Mouse (Mus musculus) heart, postnatal 25 days (tissue): ENCODE measurements around the gene Ctnnb1. TPM values are rescaled to one million over a fixed set of nuclear protein-coding genes. Genes with fewer than 3 reads are reported as not detected.
A peak's percentile ranks its signal among the peaks of the same experiment; 100 is the strongest.
"Not testable (repeated sequence)": the region's sequence is repeated elsewhere in the genome, so short reads cannot be mapped to it uniquely, and the experiment has no call there.

Experiments used
- DNase-seq: peaks from one replicate; pipeline ENCODE4 v3.0.0; 2022; ENCODE audit warnings: low spot score
- intact Hi-C: fragments of 180-260 bp; cut with DNase I; formaldehyde crosslinking; loops from one replicate; pipeline ENCODE4 v1.15.1; 2025
- total RNA-seq, 2 experiments: library from RNA; stranded (reverse); gene quantifications; 2 replicates each; pipeline ENCODE4 v1.2.3; 2021

The Ctnnb1 gene
- 100 to 1,000 TPM; 450 to 481 TPM for total RNA-seq

DNA sequence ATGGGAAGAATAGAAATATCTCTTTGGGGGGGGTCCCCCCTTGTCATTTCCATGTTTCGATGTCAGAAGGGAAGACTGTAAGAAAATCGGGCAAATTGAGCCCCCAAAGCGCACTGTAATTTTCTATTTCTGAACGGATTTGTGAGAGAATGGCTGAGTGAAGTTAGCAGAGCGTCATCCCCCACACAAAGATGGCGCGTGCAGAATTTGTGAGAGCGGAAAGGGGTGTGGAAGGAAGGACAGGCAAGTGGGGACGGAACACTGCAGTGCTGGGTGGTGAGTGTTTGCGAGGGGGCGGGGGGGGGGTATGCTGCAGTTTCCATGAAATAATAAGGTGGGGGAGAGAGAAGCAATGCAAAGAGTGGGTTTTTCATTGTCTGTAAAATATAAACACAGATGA lies at the start of gene Ctnnb1:
Gene Ctnnb1, plus strand, starts transcription at position 136 of the 400 bp plus-strand sequence.
- DNase-seq = no peak
- intact Hi-C loops = loop anchor here (5.0 kb wide), 1 partner anchor 47 kb away; no protein-coding TSS in a partner anchor

DNA sequence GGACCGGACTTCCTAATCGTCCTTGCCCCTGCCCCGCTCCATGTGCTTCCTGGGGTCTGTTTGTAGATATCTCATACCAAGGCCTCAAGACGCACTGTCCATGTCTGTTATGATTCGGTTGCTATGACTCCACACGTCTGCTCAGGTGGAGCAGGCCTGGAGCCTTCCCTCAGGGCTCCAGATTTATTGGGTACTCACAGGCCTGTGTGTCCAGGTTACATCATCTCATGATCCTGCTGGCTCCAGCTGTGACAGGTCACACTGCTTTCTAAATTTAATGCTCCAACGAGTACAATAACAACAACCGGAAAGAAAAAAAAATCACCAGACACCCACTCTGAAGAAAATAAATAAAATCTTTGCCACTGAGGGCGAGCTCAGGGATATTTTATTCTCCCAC lies 48.7 kb upstream of the Ctnnb1 start:
- intact Hi-C loops = loop anchor here (5.0 kb wide), 1 partner anchor 47 kb away; the partner anchor contains the start of gene Ctnnb1
- no peak for DNase-seq

DNA sequence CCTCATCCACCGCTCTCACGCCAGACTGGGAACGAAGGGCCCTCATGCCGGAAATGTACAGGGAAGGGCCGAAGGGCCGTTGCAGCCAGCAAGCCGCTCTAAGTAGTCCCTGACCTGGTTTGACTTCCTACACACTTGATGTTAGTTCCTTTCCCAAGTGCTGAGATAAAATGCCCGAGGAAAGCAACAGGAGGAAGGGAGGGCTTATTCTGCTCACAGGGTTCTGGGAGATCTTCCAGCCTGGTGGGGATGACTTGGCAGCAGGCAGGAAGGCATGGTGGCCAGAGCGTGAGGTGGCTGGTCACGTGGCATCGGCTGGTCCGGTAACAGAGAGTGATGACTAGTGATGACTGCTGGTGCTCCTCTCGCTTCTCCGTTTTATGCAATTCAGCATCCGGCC lies 47.9 kb upstream of the Ctnnb1 start:
- intact Hi-C loops = loop anchor here (5.0 kb wide), 1 partner anchor 46 kb away; the partner anchor contains the start of gene Ctnnb1
- peak; percentile 33 for DNase-seq

DNA sequence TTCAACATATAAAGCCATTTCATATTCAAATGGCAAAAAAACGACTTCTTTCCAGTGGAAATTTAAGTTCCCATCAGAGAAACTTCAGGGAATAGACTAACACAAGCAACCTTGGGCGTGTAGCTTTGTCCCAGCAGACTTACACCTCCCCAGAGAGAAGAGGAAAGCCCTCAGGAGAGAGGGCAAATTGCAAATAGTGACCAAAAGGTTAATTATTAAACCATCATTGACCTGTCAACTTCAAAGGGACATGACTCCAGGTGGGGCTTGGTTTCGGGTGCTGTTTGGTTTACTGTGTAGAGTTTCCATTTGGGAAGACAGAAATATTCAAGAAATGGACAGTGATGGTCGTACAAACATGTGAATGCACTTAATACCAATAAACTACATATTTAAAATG lies 47.2 kb upstream of the Ctnnb1 start:
- intact Hi-C loops = loop anchor here (5.0 kb wide), 1 partner anchor 45 kb away; the partner anchor contains the start of gene Ctnnb1
- DNase-seq = no peak

DNA sequence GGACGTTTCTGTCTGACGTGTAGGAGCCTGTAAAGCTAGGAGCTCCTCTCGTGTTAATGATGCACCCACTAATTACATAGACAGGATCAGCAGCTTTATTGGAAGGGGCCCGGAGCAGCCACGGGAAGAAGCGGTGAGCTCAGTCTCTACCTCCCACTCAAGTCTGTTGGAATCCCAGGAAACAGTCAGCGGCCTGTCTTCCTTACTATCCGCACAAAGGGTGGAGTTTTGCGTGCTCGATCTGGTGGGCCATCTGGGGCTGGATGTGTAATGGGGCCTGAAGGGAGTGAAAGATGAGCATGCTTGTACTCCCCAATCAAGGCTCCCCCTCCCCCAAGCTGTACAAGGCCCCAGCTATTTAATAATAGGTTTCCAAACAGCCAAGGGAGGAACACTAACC lies 44.3 kb upstream of the Ctnnb1 start:
- no peak for DNase-seq
- intact Hi-C loops = loop anchor here (5.0 kb wide), 1 partner anchor 43 kb away; the partner anchor contains the start of gene Ctnnb1

DNA sequence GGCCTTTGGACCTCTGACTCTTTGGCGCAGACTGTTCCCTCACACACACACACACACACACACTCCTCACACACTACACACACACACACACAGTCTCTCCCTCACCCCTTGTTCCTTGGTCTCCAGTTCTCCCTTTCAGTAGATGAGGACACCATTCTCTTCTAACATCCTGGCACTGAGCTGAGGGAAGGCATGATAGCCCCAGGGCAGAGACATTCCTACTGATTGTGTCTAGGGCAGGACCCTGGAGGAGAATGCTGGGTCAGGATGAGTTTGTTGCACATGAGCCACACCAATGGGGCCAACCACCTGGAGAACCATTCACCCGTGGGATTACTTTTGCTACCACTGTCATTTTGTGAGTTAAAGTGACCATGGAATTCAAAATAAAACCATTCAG lies 41.4 kb upstream of the Ctnnb1 start:
- intact Hi-C loops = no loop called here
- DNase-seq = no peak

DNA sequence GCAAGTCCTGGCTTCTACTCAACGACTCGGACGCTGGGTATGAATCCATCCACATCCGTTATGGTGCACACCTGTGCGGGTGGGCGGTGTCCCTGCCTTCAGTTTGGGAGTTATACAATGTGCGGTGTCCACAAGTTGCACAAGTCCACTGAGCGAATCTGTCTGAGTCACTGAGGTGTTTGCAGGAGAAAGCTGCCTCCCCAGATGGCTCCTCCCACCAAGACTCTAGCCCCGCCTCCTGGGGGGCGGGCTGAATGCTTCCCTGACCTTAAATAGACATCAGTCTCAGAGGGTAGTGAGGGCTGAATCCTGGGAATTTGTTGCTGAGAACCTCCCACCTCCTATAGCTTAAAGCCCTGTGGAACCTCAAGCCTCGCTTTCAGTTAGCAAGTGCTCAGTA lies 35.6 kb upstream of the Ctnnb1 start:
- no peak for DNase-seq
- intact Hi-C loops = no loop called here

DNA sequence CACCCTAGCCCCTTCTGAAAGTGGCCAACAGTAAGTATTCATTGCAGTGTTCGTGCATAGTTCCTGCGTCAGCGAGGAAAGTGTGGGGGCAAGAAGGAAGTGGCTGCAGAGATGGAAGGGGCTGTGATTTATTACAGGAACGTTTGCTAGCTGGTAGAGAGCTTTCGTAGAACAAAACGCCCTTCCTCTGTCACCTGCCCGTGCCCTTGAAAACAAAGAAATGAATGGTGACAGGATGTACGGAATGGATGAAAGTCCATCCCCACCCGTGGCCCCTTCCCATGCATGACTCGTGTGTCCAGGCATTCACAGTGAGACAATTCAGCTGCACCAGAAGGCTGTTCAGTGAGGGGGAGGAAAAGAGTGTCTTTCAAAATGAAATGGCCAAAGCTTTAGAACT lies 35.0 kb upstream of the Ctnnb1 start:
- DNase-seq = no peak
- intact Hi-C loops = no loop called here

DNA sequence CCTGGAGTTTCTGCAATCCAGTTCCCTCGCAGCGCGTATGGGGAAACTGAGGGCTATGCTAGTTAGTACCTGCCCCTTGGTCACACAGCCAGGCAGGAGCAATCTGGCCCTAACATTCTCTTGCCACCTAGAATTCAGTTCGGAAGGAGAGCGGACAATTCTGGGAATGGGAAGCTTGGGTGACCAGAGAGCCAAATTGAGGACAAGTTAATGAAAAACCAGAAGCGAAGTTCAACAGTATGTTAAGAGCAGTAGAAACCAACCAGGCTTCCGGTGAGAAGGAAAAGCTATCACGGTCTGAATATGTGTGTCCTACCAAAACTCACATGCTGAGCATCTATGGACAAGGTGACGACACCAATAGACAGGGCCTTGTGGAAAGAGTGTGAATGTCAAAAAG lies 34.6 kb upstream of the Ctnnb1 start:
- intact Hi-C loops = no loop called here
- DNase-seq = no peak

DNA sequence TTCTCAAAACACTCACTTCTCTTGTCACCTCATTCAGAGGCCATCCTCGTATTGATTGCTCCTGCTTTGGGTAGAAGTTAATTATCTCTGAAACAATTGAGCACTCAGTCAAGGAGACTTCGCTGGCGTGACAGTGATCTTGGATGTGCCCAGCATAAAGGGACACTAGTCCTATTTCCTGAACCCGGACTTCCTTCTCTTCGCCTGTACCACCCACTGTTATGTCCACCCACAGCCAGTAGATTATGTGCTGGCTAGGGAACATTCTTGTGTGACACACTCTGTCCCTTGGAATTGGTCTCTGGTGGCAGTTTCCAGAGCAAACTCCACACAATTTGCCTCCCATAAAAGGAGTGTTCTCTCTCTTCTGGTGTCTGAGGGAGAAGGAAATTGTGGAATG lies 32.5 kb upstream of the Ctnnb1 start:
- intact Hi-C loops = no loop called here
- no peak for DNase-seq

DNA sequence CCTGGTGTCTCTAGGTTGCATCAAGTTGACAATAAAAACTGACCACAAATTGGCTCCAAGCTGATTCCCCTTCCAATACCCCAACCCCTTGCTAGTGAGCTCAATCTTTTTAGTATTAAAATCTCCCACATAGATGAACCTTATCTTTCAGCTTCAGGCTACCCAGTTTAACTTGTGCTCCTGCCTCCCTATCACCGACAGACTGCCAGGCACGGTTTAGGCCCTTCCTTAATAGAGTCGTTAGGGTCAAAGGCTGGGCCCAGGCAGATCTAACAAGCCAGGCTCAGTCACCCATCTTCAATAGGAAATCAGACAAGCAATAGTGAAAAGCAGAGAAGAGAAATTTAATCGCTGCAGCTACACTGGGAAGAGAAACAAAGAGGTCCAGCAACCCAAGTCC lies 31.7 kb upstream of the Ctnnb1 start:
- DNase-seq = no peak
- intact Hi-C loops = no loop called here

DNA sequence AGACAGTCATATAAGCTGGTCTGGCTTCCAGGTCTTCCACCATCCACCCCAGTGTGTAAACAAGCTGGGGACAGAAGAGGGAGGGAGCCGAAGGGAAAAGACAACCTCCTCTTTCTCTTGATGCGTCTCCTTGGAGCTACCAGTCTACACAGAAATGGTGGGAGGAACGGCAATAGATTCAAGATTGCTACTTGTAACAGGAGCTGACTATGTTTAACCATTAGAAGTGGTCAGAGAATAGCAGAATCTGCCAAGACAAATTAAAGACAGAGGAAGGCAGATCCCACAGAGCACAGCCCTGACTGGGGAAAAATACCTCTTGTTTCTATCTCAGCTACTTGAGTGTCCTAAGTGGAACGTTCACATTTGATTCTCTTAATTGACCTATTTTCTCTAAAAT lies 29.2 kb upstream of the Ctnnb1 start:
- intact Hi-C loops = no loop called here
- no peak for DNase-seq

DNA sequence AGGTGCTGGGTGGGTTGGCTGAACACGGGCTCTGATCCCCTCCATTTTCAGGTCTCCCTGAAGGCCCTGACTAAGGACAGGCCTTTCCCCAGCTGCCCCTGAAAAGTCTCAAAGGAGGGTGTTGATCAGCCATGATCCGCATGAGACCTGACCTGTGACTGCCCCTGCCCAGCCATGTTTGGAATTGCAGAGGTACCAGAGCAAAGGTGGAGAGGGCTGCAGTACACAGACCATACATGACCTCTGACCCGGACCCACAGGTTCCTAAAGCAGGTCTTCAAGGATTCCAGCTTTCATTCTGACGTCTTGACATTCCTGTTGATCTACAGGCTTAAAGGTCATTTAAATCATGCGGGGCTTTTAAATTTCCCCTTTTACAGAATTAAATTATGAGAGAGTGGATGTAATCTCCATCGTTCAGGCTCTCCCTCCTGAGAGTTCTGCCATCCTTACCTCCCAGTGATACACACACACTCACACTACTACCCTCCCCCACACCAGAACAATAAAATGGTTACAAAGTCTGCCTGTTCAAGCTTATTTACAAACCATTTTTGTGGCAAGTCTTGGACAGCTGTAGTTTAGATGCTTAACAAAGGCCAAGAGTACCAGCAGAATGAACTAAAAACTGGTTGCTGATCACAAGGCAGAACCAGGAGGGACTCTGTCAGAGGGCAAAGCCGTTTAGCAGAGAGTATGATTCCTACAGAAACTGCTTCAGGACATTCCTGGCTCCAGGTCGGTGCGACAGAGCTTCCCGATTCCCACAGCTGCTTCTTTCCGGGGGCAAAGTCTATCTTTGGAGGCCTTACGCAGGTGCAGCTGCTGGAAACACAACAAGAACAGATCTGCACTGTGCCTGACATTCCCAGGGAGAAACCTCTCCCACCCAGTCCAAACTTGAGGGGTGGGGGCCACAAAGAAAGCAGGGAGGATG lies 28.4 kb upstream of the Ctnnb1 start:
- intact Hi-C loops = no loop called here
- no peak for DNase-seq

DNA sequence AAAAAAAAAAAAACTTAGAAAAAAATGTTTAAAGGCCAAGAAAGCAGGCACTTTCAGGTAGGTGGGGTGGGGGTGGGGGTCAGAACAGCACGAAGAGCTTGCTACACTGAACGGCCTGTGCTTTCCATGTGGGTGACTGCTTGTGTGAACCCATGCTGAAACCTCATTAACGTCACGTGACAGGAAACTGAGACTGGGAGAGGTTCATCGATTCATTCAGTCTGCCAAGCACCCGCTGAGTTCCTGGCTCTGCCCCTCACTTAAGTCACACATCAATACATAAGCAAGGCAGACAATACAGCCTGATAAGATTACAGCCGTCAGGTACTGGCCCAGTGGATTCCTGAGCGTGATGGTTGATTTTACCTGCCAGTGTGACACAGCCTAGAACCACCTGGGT lies 26.5 kb upstream of the Ctnnb1 start:
- DNase-seq = no peak
- intact Hi-C loops = no loop called here

DNA sequence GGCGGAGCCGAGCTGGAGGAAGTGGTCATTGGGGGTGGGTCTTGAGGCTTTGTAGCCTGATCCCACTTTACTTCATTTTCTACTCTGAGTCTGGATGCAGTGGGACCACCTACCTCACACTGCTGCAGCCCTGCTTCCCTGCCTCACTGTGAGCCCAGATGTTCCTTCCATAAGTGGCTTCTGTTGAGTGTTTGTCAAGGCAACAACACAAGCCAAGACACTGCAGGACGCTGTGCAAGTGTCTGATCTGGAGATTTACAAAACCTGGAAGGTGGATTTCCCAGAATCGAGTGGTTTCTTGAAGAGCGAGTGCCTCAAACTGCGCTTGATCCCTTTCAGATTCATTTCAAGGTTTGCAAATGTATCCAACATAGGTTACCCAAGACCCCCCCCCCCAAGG lies 20.6 kb upstream of the Ctnnb1 start:
- DNase-seq = no peak
- intact Hi-C loops = no loop called here

DNA sequence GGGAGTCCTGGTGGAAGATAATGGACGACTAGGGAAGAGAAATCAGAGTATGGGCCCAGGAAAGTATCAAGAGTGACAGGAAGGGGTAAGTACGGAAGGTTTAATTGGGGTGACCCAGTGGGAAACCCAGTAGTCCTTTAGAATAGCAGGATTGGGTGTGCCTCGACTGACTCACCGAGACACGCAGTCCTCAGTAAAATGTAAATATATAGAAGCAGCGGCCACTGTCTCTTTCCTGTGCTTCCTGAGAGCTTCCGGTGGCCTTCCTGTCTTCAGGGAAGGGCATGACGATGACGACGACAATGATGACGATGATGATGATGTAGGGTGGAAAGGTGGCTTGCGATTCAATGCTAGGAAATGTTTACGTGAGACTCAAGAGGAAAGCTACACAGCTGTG lies 15.9 kb upstream of the Ctnnb1 start:
- intact Hi-C loops = loop anchor here (10.0 kb wide), 1 partner anchor 108 kb away; no protein-coding TSS in a partner anchor
- DNase-seq = no peak

DNA sequence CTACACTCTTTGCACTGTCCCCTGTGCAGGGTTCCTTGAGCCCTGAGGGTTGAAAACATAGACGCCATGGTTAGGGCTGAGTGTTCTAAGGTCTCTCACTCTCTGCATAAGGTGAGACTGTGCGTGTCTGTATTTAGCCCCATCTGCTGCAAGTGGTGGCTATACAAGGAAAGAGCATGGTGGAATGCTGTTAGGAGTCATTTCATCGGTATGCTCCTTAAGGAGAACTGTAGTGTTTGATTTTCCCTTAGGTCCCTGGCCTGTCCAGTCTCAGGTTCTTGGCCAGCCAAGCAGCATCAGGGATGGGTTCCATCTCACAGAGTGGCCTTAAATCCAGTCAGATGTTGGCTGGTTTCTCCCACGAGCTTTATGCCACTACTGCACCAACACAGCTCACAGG lies 14.6 kb upstream of the Ctnnb1 start:
- no peak for DNase-seq
- intact Hi-C loops = loop anchor here (10.0 kb wide), 1 partner anchor 110 kb away; no protein-coding TSS in a partner anchor

DNA sequence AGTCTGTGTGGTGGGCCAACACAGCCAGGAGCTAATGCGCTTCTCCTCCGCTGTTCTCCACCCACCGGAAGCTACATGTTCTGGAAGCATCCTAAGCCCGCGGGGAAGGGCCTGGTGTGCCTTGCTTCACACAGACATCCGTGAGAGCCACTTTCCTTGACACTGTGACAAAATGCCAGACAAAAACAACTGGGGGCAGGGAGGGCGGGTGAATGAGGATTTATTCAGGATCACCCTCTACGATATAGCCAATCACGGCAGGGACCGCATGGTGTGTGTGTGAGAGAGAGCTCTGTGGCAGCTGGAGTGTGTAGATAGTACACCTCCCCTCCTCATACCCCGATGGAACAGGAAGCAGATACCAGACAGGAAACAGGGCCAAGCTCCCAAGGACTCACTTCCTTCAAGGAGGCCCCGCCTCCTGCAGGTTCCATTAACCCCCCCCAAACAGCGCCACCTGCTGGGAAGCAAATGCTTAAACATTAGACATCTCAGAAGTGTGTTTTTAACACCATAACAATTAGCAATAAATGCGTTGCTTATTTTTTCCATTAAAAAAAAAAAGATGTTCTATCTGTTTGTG lies 14.0 kb upstream of the Ctnnb1 start:
- intact Hi-C loops = loop anchor here (5.0 to 10.0 kb wide), 3 partner anchors 110 to 313 kb away; no protein-coding TSS in a partner anchor
- DNase-seq = peak; percentile 27

DNA sequence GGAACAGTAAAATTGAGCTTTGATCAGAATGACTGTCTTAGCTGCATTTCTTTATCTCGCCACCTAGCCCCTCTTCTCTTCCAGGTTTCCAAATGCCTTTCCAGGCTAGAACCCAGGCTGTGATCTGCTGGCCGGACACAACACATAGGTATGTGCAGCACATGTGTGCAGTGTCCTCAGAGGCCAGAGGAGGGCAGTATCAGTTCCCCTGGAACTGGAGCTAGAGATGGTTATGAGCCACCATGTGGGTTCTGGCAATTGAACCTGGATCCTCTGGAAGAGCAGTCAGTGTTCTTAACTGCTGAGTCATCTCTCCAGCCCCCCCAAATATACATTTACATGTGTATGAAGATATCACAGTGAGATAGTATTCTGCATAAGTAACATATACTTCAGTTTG lies 11.4 kb upstream of the Ctnnb1 start:
- not testable (repeated sequence) for DNase-seq
- intact Hi-C loops = loop anchor here (5.0 to 10.0 kb wide), 3 partner anchors 113 to 315 kb away; no protein-coding TSS in a partner anchor

DNA sequence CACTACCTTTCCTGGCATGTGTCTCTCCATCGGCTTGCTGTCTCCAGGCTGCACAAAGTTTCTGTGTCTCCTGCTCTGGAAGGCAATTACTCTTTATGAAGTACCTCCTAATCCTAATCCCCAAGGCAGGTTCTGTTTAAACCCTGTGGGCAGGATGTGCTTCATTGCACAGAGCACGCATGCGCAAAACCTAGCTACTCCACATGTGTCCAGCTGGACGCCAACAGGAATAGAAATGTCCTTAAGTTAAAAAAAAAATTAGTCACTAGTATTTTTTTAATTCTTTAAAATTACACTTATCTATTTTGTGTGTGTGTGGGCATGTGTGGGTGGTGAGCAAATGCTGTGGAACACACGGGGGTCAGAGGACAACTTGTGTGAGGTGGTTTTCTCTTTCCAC lies 10.8 kb upstream of the Ctnnb1 start:
- DNase-seq = no peak
- intact Hi-C loops = loop anchor here (5.0 to 10.0 kb wide), 3 partner anchors 113 to 316 kb away; no protein-coding TSS in a partner anchor

DNA sequence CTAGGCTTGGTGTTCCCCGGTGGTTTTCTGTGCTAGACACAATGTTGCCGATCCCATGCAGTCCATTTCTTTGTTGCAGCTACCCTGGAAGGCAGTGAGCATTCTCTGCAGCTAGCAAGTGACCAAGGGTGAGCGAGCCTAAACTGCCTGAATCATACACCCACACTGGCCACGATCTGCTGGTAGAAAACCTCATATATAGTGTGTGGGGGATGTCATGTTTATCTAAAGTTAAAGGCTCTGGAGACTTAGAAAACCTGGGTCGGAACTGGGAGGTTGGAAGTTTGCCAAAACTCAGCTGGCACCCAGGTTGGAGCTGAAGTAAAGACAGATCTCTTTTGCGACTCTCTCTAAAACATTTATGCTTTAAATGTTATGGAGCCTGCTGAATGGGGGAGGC lies 10.4 kb upstream of the Ctnnb1 start:
- intact Hi-C loops = loop anchor here (5.0 to 10.0 kb wide), 3 partner anchors 114 to 316 kb away; no protein-coding TSS in a partner anchor
- no peak for DNase-seq
